In the genomic region with DNA sequence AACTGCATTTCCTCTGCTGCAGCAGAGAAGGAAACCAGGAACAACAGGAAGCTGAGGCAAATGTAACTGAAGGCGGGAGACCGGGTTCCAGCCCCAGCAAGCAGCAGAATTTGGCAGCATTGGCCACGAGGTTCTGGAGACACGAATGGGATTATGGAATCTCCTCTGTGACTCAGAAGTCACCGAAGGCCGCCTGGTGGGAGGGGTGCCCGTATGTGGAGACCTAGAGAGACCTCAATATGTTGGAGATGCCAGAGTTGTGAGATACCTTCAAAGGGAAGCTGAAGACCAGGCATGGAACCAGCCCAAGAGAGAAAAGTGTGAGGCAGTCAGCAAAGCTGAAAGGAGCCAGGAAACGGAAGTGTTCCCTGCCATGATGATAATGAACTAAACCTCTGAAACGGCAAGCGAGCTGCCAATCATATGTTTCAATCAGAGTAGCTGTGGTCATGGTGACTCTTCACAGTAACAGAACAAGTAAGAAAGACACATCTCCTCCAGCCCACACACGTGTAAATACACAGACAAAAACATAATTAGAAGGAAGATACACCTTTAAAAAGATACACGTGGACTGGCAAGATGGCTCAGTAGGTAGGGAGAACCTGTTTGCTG, we compare ENCODE assay signal across 8 mouse cellular contexts. TPM values are rescaled to one million over a fixed set of nuclear protein-coding genes. Genes with fewer than 3 reads are reported as not detected.
A peak's percentile ranks its signal among the peaks of the same experiment; 100 is the strongest.
DNase-seq lines count a peak whose midpoint lies in the region; ATAC-seq and TF ChIP-seq lines count a peak whose summit lies in the region.

No protein-coding gene starts in this region.

- H3K36me3 ChIP-seq in spleen, adult 2 months (ENCODE audit: control insufficient read depth, insufficient read depth, low read length), result no peaks in the 10 kb centered on the region
- no peaks in the 10 kb centered on the region for H3K36me3 ChIP-seq in heart, embryonic 11.5 days (ENCODE audit: control insufficient read depth, insufficient read depth, low read length)
- H3K36me3 ChIP-seq in liver, embryonic 12.5 days, result peaks cover 7% of the 10 kb centered on the region; the same call in 1 of the 2 replicates
- no peaks in the 10 kb centered on the region for H3K36me3 ChIP-seq in splenic B cell, adult 2 months (ENCODE audit: control insufficient read depth, insufficient read depth, low read length, poor library complexity, severe bottlenecking)

- no peak overlapping the region for H3K9ac ChIP-seq in heart, embryonic 11.5 days (ENCODE audit: low read depth, low read length)
- H3K9ac ChIP-seq in liver, embryonic 12.5 days, result no peak overlapping the region

- no peaks in the 10 kb centered on the region for H3K27me3 ChIP-seq in spleen, adult 2 months (ENCODE audit: control insufficient read depth, insufficient read depth, low read length)
- no peaks in the 10 kb centered on the region for H3K27me3 ChIP-seq in heart, embryonic 11.5 days (ENCODE audit: control insufficient read depth, insufficient read depth, low read length)
- H3K27me3 ChIP-seq in liver, embryonic 12.5 days (replicated peaks), result no peaks in the 10 kb centered on the region
- no peaks in the 10 kb centered on the region for H3K27me3 ChIP-seq in splenic B cell, adult 2 months (ENCODE audit: control insufficient read depth, insufficient read depth, low read length, poor library complexity, severe bottlenecking)

- H3K4me1 ChIP-seq in spleen, adult 2 months (ENCODE audit: control insufficient read depth, insufficient read depth, insufficient read length), result peaks cover 5% of the 10 kb centered on the region; the same call in 1 of the 2 replicates
- H3K4me1 ChIP-seq in heart, embryonic 11.5 days (ENCODE audit: control insufficient read depth, insufficient read depth, low read length), result peaks cover 4% of the 10 kb centered on the region
- peaks cover 23% of the 10 kb centered on the region for H3K4me1 ChIP-seq in liver, embryonic 12.5 days

- no peak for ATAC-seq in heart, embryonic 11.5 days (replicated peaks; ENCODE audit: insufficient number of reproducible peaks, low FRiP score, low TSS enrichment)
- no peak for ATAC-seq in liver, embryonic 12.5 days
- ATAC-seq in monocyte, adult 5-6 weeks (replicated peaks; ENCODE audit: insufficient number of reproducible peaks, low FRiP score, low TSS enrichment, poor library complexity, severe bottlenecking), result no peak; the same call in 1 of the 2 replicates

- H3K27ac ChIP-seq in spleen, adult 2 months (ENCODE audit: insufficient read depth, low read length), result peak overlapping the region; percentile 57
- no peak overlapping the region for H3K27ac ChIP-seq in heart, embryonic 11.5 days (ENCODE audit: low read depth, low read length)
- 0 out of 2 replicates have a peak overlapping the region, but pooled peaks have one; percentile 10 for H3K27ac ChIP-seq in liver, embryonic 12.5 days

- peak overlapping the region; percentile 63 for H3K4me2 ChIP-seq in heart, embryonic 11.5 days
- H3K4me2 ChIP-seq in liver, embryonic 12.5 days, result peak overlapping the region; percentile 66

- WGBS in spleen, adult 2 months, result 35% methylated on average over 12 of the region's 12 CpGs
- 59% methylated on average over 12 of the region's 12 CpGs for WGBS in heart, embryonic 11.5 days (ENCODE audit: insufficient replicate concordance)
- 22% methylated on average over 12 of the region's 12 CpGs for WGBS in liver, embryonic 12.5 days (ENCODE audit: insufficient replicate concordance)

- no peak for TF ChIP-seq CTCF in spleen, adult 2 months (IDR thresholded peaks at IDR 0.05; ENCODE audit: extremely low read depth, insufficient read depth, insufficient read length, insufficient replicate concordance)

- no peak overlapping the region; the same call in none of the 2 replicates for H3K4me3 ChIP-seq in spleen, adult 2 months (ENCODE audit: extremely low read depth, insufficient read depth, insufficient read length)
- H3K4me3 ChIP-seq in heart, embryonic 11.5 days (ENCODE audit: low read depth, low read length), result no peak overlapping the region; the same call in 1 of the 2 replicates
- H3K4me3 ChIP-seq in liver, embryonic 12.5 days, result no peak overlapping the region

- no peaks in the 10 kb centered on the region; the same call in 1 of the 2 replicates for H3K9me3 ChIP-seq in heart, embryonic 11.5 days (replicated peaks; ENCODE audit: control insufficient read depth, low read length)
- H3K9me3 ChIP-seq in liver, embryonic 12.5 days (replicated peaks), result no peaks in the 10 kb centered on the region

- DNase-seq in cerebellum, adult 11-12 months, result peak; percentile 21
- DNase-seq in cerebellum, postnatal 4 days (ENCODE audit: low spot score in 2 of 2), result no peak
- DNase-seq in spleen, adult 2 months (ENCODE audit: low read depth in 1 of 2, low spot score in 2 of 2), result no peak
- no peak for DNase-seq in spleen, postnatal 4 days (ENCODE audit: low spot score in 2 of 2)
- peak; percentile 35 for DNase-seq in splenic B cell, adult 2 months (ENCODE audit: low read depth, low spot score)

- no peak for TF ChIP-seq POLR2A in spleen, adult 2 months (IDR thresholded peaks at IDR 0.05; ENCODE audit: low read depth, low read length)

RNA-seq across cellular contexts. Expression of a gene that starts 3.0 kb away (rescaled TPM):
- polyA plus RNA-seq in spleen, adult 2 months (2012; rRNA removed), result 31.7 and 55.3 TPM in 2 replicates
- 121 and 143 TPM in 2 replicates for polyA plus RNA-seq in heart, embryonic 11.5 days (2014; fragmentation: Nextera tagmentation; extraction: Ambion mirVana)
- polyA plus RNA-seq in liver, embryonic 12.5 days (2016; fragmentation: Nextera tagmentation; extraction: Ambion mirVana), result 67.8 and 70.1 TPM in 2 replicates
- 260 to 491 TPM (median 321 TPM) in 3 replicates for total RNA-seq in monocyte, adult 5-6 weeks (2017)

Comparison
In these comparisons a context has a peak if more than half of its experiments do, and no peak if none do; other contexts are left out.
1. DNase-seq: peak in cerebellum, adult 11-12 months (single experiment) and splenic B cell, adult 2 months (single experiment); none in cerebellum, postnatal 4 days (0 of 2), spleen, adult 2 months (0 of 2) and spleen, postnatal 4 days (0 of 2).